Mouse (Mus musculus) ES-E14 (cell line): ENCODE measurements at regions not wholly inside any gene's neighbourhood (a gene's known extent, or its start where the extent isn't known, plus 50 kb on each side); places are given as distances from the start of the nearest gene placed in this dataset.

Experiments used
- CHD2 ChIP-seq: IDR thresholded peaks from 2 replicates; pipeline ENCODE4 v1.6.1; 2014; ENCODE audit warnings: mild to moderate bottlenecking, low read depth, low read length, inconsistent platforms
- HCFC1 ChIP-seq: IDR thresholded peaks from 2 replicates; pipeline ENCODE4 v1.6.1; 2012; ENCODE audit warnings: low read length, inconsistent platforms, borderline replicate concordance; ENCODE audit not compliant: insufficient read depth
- ZC3H11A ChIP-seq: IDR thresholded peaks from 2 replicates; pipeline ENCODE4 v1.6.1; 2012; ENCODE audit warnings: low read depth, mild to moderate bottlenecking, inconsistent platforms, low read length, borderline replicate concordance
- ZNF384 ChIP-seq: IDR thresholded peaks from 2 replicates; pipeline ENCODE4 v1.6.1; 2012; ENCODE audit warnings: low read depth, low read length, inconsistent platforms

DNA sequence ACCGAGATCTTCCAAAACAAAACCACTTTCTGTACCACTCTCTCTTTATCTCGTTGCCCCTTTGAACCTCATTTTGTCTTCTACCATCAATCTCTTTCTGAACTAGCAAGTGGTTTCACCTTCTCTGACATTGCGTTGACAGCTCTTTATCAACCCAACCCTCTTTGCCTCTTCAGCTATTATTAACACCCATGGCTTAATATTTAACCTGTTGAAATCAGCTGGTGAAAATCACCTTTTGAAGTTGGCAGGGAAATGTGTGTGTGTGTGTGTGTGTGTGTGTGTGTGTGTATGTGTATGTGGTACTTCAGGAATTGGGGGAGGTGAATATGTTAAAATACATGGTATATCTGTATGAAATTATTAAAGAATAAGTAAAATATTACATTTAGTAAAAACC lies 70.1 kb upstream of the Zfp366 start:
- no peak for TF ChIP-seq HCFC1
- TF ChIP-seq CHD2: no peak
- no peak for TF ChIP-seq ZNF384
- TF ChIP-seq ZC3H11A: no peak
